Mouse (Mus musculus) stomach, embryonic 15.5 days (tissue): ENCODE measurements around the gene Elmod1. TPM values are rescaled to one million over a fixed set of nuclear protein-coding genes. Genes with fewer than 3 reads are reported as not detected.
"Not testable (repeated sequence)": the region's sequence is repeated elsewhere in the genome, so short reads cannot be mapped to it uniquely, and the experiment has no call there.

Experiments
- ATAC-seq: fragments of 200-750 bp; cut with Nextera tagmentation; 2 replicates; pipeline ENCODE4 v1.8.0; 2017; ENCODE audit warnings: low read depth, moderate number of reproducible peaks, moderate TSS enrichment; ENCODE audit not compliant: insufficient read depth, low FRiP score
- H3K27ac ChIP-seq: fragments of 300-500 bp; sonication (generic); 2 replicates; pipeline ENCODE4 v1.5.1; 2015; ENCODE audit warnings: mild to moderate bottlenecking, inconsistent platforms
- H3K27me3 ChIP-seq: fragments of 300-500 bp; sonication (generic); replicated peaks from 2 replicates; pipeline ENCODE4 v1.6.1; 2015; ENCODE audit warnings: inconsistent platforms
- H3K36me3 ChIP-seq: fragments of 300-500 bp; sonication (generic); 2 replicates; pipeline ENCODE4 v1.6.1; 2015; ENCODE audit warnings: inconsistent platforms
- H3K4me1 ChIP-seq: fragments of 300-500 bp; sonication (generic); 2 replicates; pipeline ENCODE4 v1.6.1; 2015; ENCODE audit warnings: inconsistent platforms
- H3K4me2 ChIP-seq: fragments of 300-500 bp; sonication (generic); 2 replicates; pipeline ENCODE4 v1.6.1; 2015; ENCODE audit warnings: mild to moderate bottlenecking, inconsistent platforms
- H3K4me3 ChIP-seq: fragments of 300-500 bp; sonication (generic); replicated peaks from 2 replicates; pipeline ENCODE4 v1.5.1; 2015; ENCODE audit warnings: inconsistent platforms
- H3K9ac ChIP-seq: fragments of 300-500 bp; sonication (generic); 2 replicates; pipeline ENCODE4 v1.6.1; 2015; ENCODE audit warnings: inconsistent platforms
- H3K9me3 ChIP-seq: fragments of 300-500 bp; sonication (generic); 2 replicates; pipeline ENCODE4 v1.6.1; 2016; ENCODE audit warnings: inconsistent platforms
- WGBS: fragments of 180-500 bp; shearing (Covaris S2); methylation state at CpG from one replicate; pipeline ENCODE4 v1.1.7; 2015; 5-methylcytosine and 5-hydroxymethylcytosine counted together
- polyA plus RNA-seq: library from polyadenylated mRNA; unstranded; fragments of >200 nt; fragmentation: Nextera tagmentation; extraction: Ambion mirVana; gene quantifications from 2 replicates; pipeline ENCODE4 v1.2.1, GENCODE M21; 2015

Elmod1 gene
- polyA plus RNA-seq, result 0.30 and 0.32 TPM in 2 replicates

- WGBS, result under 1% methylated on average over 31 of the region's 36 CpGs
- H3K27ac ChIP-seq, result no peak within 1 kb of the TSS
- H3K27me3 ChIP-seq, result peaks cover 33% of the 10 kb centered on the region
- H3K9ac ChIP-seq, result no peak within 1 kb of the TSS
- no peaks in the 10 kb centered on the region for H3K9me3 ChIP-seq
- peak within 1 kb of the TSS; percentile 42 for H3K4me3 ChIP-seq
- peak; percentile 60 for ATAC-seq
- H3K4me2 ChIP-seq, result peak within 1 kb of the TSS; percentile 80
- peaks cover 7% of the 10 kb centered on the region; the same call in 1 of the 2 replicates for H3K4me1 ChIP-seq
- H3K36me3 ChIP-seq, result no peaks in the 10 kb centered on the region
Observed at GRCm38 (mm10) chr9:53975122-53975518, at the start of gene Elmod1. Gene Elmod1, minus strand, starts transcription at chr9:53975301.

DNA sequence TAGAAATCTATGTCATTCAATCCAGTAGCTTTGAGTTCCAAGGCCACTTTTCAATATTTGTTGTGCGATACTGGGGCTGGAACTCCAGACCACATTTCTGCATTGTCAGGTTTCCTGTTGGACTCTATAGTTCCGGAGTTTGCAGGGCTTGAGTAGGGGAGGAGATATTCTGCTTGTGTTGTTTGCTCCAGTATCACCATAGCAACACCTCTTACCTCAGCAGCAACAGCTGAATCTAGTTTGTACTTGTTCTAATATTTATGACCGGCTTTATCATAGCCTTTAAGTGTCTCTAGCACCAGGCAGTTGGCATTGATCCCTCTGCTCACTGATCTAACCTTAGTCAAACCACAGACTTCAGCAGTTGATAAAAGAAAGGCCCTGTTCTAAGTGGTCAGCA, 47.7 kb upstream of the Elmod1 start:
- Histone ChIP-seq H3K4me1 (no peaks in the 10 kb centered on the region), H3K9me3 (no peaks in the 10 kb centered on the region), H3K27me3 (no peaks in the 10 kb centered on the region), H3K9ac (no peak overlapping the region), H3K4me2 (no peak overlapping the region), H3K27ac (no peak overlapping the region), H3K36me3 (no peaks in the 10 kb centered on the region), H3K4me3 (no peak overlapping the region)
- no peak for ATAC-seq
- 53% methylated on average over 3 of the region's 3 CpGs for WGBS

DNA sequence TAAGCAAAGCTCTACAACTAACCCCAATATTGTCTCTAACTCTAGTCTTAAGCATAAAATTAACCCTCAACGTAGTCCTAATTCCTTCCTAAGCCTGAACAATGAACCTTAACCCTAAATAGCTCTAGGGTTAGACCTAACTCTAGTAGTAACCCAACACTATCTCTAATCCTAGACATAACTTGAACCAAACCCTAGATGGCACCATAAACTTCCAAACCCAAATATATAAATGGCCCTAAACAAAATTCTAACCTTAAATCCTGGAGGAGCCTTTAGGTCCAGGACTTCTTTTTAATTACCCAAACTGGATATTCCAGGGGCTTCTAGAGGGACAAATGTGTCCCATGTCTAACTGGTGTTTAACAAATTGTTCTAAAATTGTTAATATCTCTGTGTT, 19.4 kb upstream of the Elmod1 start:
- Histone ChIP-seq H3K27me3 (no peaks in the 10 kb centered on the region), H3K9me3 (no peaks in the 10 kb centered on the region), H3K4me3 (no peak overlapping the region), H3K27ac (no peak overlapping the region), H3K36me3 (no peaks in the 10 kb centered on the region), H3K4me2 (no peak overlapping the region), H3K4me1 (no peaks in the 10 kb centered on the region), H3K9ac (no peak overlapping the region)
- 63% methylated on average over 1 of the region's 1 CpGs for WGBS
- no peak for ATAC-seq

- H3K27ac ChIP-seq, result not testable (repeated sequence)
Observed at GRCm38 (mm10) chr9:53992567-53992966, 17.5 kb upstream of the Elmod1 start.

GRCm38 (mm10) chr9:53990921-53991320, 15.8 kb upstream of the Elmod1 start:
- peak; percentile 35; the same call in 1 of the 2 replicates for ATAC-seq
- Histone ChIP-seq H3K4me2 (no peak overlapping the region), H3K27me3 (no peaks in the 10 kb centered on the region), H3K4me3 (no peak overlapping the region), H3K4me1 (no peaks in the 10 kb centered on the region), H3K9me3 (no peaks in the 10 kb centered on the region), H3K27ac (no peak overlapping the region), H3K36me3 (no peaks in the 10 kb centered on the region), H3K9ac (no peak overlapping the region)
- 3% methylated on average over 3 of the region's 3 CpGs for WGBS

More at GRCm38 (mm10) chr9:53992567-53992966, 17.5 kb upstream of the Elmod1 start:
- not testable (repeated sequence) for H3K27me3 ChIP-seq, H3K4me3 ChIP-seq, H3K36me3 ChIP-seq, H3K4me1 ChIP-seq, H3K9me3 ChIP-seq, ATAC-seq, H3K9ac ChIP-seq, H3K4me2 ChIP-seq

DNA sequence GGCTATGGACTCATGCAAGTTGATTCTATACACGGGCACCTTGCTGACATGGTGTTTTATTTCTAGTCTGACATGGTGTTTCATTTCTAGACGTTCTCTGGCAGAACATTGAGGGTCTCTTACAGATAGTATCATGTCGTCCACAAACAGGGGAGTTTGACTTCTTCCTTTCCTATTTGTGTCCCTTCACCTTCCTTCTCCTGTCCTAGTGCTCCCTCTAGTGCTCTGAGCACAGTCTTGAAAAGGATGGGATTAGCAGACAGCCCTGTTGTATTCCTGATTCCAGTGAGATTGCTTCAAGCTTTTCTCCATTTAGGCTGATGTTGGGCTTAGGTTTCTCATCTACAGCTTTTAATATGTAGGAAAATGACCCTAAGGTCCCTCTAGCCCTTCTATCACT, 11.9 kb upstream of the Elmod1 start:
- Histone ChIP-seq H3K36me3 (no peaks in the 10 kb centered on the region), H3K4me1 (no peaks in the 10 kb centered on the region), H3K9ac (no peak overlapping the region), H3K27ac (no peak overlapping the region), H3K9me3 (no peaks in the 10 kb centered on the region), H3K4me2 (no peak overlapping the region), H3K4me3 (no peak overlapping the region), H3K27me3 (no peaks in the 10 kb centered on the region)
- 29% methylated on average over 3 of the region's 3 CpGs for WGBS
- ATAC-seq, result no peak

DNA sequence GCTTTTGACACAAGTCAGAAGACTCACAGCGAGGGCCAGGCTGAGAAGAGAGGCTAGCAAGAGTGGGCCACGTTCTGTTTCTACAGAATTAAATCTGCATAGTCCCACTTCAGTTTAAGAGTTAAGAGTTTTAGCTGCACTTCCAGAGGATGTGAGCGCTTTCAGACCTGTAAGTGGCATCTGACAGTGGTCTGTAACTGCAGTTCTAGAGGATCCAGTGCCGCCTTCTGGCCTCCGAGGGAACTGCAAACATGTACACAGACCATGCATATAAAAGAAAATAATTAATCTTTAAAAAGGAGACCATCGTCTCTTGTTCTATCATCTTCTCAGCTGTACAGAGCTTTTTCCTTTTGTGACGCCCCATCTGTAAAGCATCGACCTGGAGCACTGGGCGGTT, 9.8 kb upstream of the Elmod1 start:
- H3K4me1 ChIP-seq, result no peaks in the 10 kb centered on the region
- no peak overlapping the region for H3K9ac ChIP-seq
- no peaks in the 10 kb centered on the region for H3K36me3 ChIP-seq
- H3K4me2 ChIP-seq, result no peak overlapping the region
- ATAC-seq, result no peak
- H3K27me3 ChIP-seq, result no peaks in the 10 kb centered on the region
- no peak overlapping the region for H3K27ac ChIP-seq
- WGBS, result 32% methylated on average over 9 of the region's 9 CpGs
- H3K4me3 ChIP-seq, result no peak overlapping the region
- H3K9me3 ChIP-seq, result no peaks in the 10 kb centered on the region

DNA sequence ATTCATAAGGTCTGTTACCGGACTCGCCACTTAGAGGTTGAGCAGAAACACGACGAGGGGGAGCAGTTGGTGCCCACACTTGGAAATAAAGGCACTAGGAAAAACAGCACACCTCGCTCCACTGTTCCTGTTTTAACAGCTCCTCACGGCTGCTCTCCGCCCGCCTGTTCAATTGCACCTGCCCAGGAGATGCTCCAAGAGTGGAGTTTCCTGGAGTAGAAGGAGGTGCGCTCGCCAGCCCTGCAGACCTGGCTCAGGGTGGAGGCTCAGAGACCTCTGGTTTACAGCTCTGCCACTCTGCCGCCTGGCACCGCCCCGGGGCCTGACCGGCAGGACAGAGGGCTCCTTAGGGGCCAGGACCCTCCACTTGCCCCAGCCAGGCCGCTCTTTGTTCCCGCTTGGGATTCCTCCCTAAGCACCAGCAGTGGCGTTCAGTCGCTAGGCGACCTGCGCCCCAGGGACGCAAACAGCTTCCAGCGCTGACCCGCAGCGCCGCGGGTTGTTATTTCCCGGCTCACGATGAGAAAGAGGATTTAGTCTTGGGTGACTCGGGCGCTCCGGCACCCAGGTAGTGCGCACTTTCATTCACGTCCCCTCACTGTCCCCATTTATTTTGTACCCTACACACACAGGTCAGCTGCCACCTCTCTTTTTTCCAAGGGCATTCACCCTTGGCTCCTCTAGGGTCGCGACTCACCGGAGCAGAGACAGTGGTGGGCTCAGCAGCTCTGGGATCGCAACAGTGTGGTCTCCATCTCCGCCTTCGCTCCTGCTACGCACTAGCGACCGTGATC, 576 bp downstream of the Elmod1 start:
- Histone ChIP-seq H3K4me3 (peak overlapping the region; percentile 42), H3K27ac (no peak overlapping the region), H3K4me1 (peaks cover 7% of the 10 kb centered on the region; the same call in 1 of the 2 replicates), H3K4me2 (peak overlapping the region; percentile 80), H3K36me3 (no peaks in the 10 kb centered on the region), H3K9ac (no peak overlapping the region), H3K27me3 (peaks cover 33% of the 10 kb centered on the region), H3K9me3 (no peaks in the 10 kb centered on the region)
- 0 out of 2 replicates have a peak, but pooled peaks have one; percentile 22 for ATAC-seq
- WGBS, result 2% methylated on average over 42 of the region's 42 CpGs

DNA sequence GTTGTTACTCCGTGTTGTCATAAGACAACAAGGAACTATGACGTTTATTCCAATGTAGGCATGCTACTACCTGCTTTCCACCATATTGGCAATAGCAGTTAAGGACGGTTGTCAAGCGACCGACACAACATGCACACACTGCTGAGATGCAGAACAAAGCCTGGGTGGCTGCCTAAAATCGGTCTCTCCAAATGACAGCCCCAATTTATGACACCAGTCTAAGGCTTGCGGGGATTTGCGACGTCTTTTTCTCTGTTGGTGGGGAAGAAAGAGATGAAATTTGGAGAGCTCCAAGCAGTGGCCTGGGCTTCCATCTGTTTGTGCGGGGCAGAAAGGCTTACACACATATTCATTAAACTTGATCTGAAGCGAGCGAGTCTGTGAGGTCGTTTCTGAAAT, 1.2 kb downstream of the Elmod1 start:
- Histone ChIP-seq H3K27ac (no peak overlapping the region), H3K36me3 (no peaks in the 10 kb centered on the region), H3K4me2 (no peak overlapping the region; the same call in 1 of the 2 replicates), H3K4me1 (peaks cover 7% of the 10 kb centered on the region; the same call in 1 of the 2 replicates), H3K9ac (no peak overlapping the region), H3K4me3 (no peak overlapping the region), H3K9me3 (no peaks in the 10 kb centered on the region), H3K27me3 (peaks cover 33% of the 10 kb centered on the region)
- no peak for ATAC-seq
- 24% methylated on average over 13 of the region's 13 CpGs for WGBS

DNA sequence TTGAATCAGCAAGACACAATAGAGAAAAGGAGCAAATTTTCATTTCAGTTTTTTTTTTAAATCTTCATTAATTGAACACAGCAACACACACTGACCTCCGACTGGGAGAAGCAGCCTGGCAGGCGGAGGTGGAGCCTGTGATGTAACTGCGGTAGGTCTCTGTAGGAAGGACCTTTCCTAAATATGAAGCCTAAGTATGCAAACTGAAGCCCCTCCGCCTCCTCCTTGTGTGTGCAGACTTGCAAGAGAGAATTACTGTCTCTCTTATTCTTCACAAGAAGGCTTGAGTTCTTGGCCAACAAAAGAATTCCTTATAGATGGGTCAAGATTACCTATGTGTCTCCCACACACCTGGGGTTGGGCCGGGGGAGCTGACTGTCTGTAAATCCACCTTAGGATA, 1.9 kb downstream of the Elmod1 start:
- H3K36me3 ChIP-seq, result no peaks in the 10 kb centered on the region
- peaks cover 33% of the 10 kb centered on the region for H3K27me3 ChIP-seq
- 68% methylated on average over 5 of the region's 5 CpGs for WGBS
- no peak overlapping the region for H3K27ac ChIP-seq
- no peaks in the 10 kb centered on the region for H3K9me3 ChIP-seq
- no peak for ATAC-seq
- peaks cover 7% of the 10 kb centered on the region; the same call in 1 of the 2 replicates for H3K4me1 ChIP-seq
- no peak overlapping the region for H3K4me3 ChIP-seq
- no peak overlapping the region for H3K4me2 ChIP-seq
- no peak overlapping the region for H3K9ac ChIP-seq

- no peak for ATAC-seq
- Histone ChIP-seq H3K9me3 (no peaks in the 10 kb centered on the region), H3K27ac (no peak overlapping the region), H3K36me3 (no peaks in the 10 kb centered on the region), H3K9ac (no peak overlapping the region), H3K4me2 (no peak overlapping the region), H3K4me3 (no peak overlapping the region), H3K27me3 (peaks cover 33% of the 10 kb centered on the region), H3K4me1 (peaks cover 7% of the 10 kb centered on the region; the same call in 1 of the 2 replicates)
Observed at GRCm38 (mm10) chr9:53972358-53972757, 2.7 kb downstream of the Elmod1 start.

GRCm38 (mm10) chr9:53967610-53968368, 7.3 kb downstream of the Elmod1 start:
- 68% methylated on average over 9 of the region's 9 CpGs for WGBS
- H3K9ac ChIP-seq, result no peak overlapping the region
- 0 out of 2 replicates have a peak, but pooled peaks cover under 1% of the 10 kb centered on the region for H3K27me3 ChIP-seq
- no peak overlapping the region for H3K4me3 ChIP-seq
- H3K36me3 ChIP-seq, result no peaks in the 10 kb centered on the region
- H3K9me3 ChIP-seq, result no peaks in the 10 kb centered on the region
- no peaks in the 10 kb centered on the region for H3K4me1 ChIP-seq
- ATAC-seq, result no peak
- no peak overlapping the region for H3K27ac ChIP-seq
- H3K4me2 ChIP-seq, result no peak overlapping the region
